Mouse (Mus musculus): ENCODE measurements at regions not wholly inside any gene's neighbourhood (a gene's known extent, or its start where the extent isn't known, plus 50 kb on each side); places are given as distances from the start of the nearest gene placed in this dataset.

GRCm38 (mm10) chr13:37528380-37528779 lies 183.4 kb downstream of the Ly86 start:
- H3K36me3 ChIP-seq (ENCODE audit: insufficient read depth), result no peaks in the 10 kb centered on the region
- H3K4me2 ChIP-seq (ENCODE audit: low read depth), result no peak overlapping the region
- no peaks in the 10 kb centered on the region for H3K9me3 ChIP-seq (ENCODE audit: low read length)
- no peak overlapping the region for H3K27ac ChIP-seq (ENCODE audit: low read depth, low read length)
- H3K4me3 ChIP-seq (ENCODE audit: low read depth, low read length), result no peak overlapping the region
- peaks cover 6% of the 10 kb centered on the region; the same call in 1 of the 2 replicates for H3K27me3 ChIP-seq (ENCODE audit: insufficient read depth, low read length)
- H3K4me1 ChIP-seq (ENCODE audit: insufficient read depth), result no peaks in the 10 kb centered on the region
- TF ChIP-seq CTCF (IDR thresholded peaks at IDR 0.05; ENCODE audit: low read depth), result no peak
- ATAC-seq, result no peak
- no peak overlapping the region for H3K9ac ChIP-seq
- WGBS, result 57% methylated on average over 9 of the region's 9 CpGs
- no peak for DNase-seq

DNA sequence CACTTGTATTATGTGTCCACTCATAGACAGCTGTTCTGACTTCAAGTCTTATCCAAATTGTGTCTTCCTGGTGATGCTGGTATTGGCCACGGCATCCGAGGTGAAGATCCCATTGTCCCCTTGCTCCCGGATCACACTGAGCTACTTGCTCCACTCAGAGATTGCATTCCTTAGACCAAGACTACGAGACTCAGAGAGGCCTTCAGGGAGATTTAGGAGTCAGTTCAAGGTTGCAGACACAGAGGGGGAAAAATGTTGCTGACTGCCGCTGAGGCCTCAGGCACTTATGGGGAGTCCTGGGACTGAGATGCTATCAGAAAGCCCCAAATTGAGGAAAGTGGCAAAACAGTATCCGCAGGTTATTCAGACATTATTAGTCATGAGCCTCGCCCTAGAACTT lies 183.9 kb downstream of the Ly86 start:
- ATAC-seq (no peak), DNase-seq (no peak)
- Histone ChIP-seq H3K4me3 (ENCODE audit: low read depth, low read length) (no peak overlapping the region), H3K27ac (ENCODE audit: low read depth, low read length) (no peak overlapping the region), H3K9me3 (ENCODE audit: low read length) (no peaks in the 10 kb centered on the region), H3K27me3 (ENCODE audit: insufficient read depth, low read length) (peaks cover 6% of the 10 kb centered on the region; the same call in 1 of the 2 replicates), H3K4me2 (ENCODE audit: low read depth) (no peak overlapping the region), H3K9ac (no peak overlapping the region), H3K4me1 (ENCODE audit: insufficient read depth) (no peaks in the 10 kb centered on the region), H3K36me3 (ENCODE audit: insufficient read depth) (no peaks in the 10 kb centered on the region)
- WGBS, result 78% methylated on average over 7 of the region's 7 CpGs
- TF ChIP-seq CTCF (IDR thresholded peaks at IDR 0.05; ENCODE audit: low read depth), result no peak

DNA sequence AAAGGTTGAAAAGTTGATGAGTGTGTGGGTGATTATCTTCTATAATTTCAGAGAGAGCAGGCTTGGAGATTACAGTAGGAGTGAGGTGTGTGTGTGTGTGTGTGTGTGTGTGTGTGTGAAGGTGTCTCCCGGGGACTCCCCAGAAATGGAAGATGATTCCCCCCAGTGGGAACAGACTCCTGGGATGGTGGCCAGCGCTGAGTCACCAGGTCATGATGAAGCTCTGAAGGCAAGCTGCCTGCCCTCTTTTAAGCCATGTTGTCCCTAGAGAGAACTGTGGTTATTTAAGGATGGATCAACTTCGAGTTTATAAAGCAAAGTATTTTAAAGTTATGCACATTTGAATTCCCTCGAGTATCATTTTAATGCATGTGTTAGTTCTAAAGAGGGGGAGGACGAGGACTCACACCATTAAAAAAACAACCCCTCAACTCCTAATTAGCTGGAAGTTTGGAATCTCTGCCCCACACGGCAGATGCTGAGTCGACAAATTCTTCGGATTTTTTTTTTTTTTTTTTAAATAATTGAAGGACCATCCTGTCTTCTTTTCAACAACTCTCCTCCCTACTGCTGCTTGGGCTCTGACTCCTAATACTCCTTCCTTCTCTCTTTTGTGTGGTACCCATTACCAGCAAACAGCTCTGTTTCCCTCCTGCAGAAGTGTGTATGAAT lies 186.6 kb downstream of the Ly86 start:
- no peaks in the 10 kb centered on the region for H3K4me1 ChIP-seq (ENCODE audit: insufficient read depth)
- WGBS, result 63% methylated on average over 8 of the region's 8 CpGs
- DNase-seq (no peak), ATAC-seq (no peak)
- no peaks in the 10 kb centered on the region for H3K36me3 ChIP-seq (ENCODE audit: insufficient read depth)
- no peak overlapping the region for H3K27ac ChIP-seq (ENCODE audit: low read depth, low read length)
- no peak overlapping the region for H3K4me3 ChIP-seq (ENCODE audit: low read depth, low read length)
- H3K4me2 ChIP-seq (ENCODE audit: low read depth), result no peak overlapping the region
- H3K9me3 ChIP-seq (ENCODE audit: low read length), result no peaks in the 10 kb centered on the region
- peaks cover 6% of the 10 kb centered on the region; the same call in 1 of the 2 replicates for H3K27me3 ChIP-seq (ENCODE audit: insufficient read depth, low read length)
- TF ChIP-seq CTCF (IDR thresholded peaks at IDR 0.05; ENCODE audit: low read depth), result no peak
- H3K9ac ChIP-seq, result no peak overlapping the region

DNA sequence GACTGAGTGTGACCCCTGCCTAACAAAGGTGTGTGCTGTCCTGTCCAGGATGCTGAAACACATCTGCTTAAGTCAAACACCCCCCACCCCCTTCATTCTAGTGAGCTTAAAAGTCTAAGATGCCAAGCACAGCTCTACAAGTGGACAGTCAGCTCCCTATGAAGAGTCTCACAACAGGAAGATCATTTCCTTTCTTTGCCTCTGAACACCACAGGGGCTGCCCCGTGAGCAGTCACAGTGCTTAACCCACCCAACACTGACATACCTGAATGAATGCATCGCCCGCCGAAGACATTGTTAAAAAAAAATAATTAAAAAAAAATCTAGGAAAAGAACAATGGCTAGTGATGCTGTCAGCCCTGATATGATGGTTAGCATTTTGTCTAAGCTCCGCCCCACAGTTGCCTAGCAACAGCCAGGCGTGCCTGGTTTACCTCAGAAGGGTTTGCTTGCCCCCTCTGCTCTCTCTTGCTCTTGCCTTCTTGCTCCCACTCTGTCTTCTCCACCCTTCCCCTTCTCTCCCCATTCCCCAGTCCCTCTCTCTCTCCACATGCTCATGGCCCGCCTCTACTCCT lies 187.7 kb downstream of the Ly86 start:
- 70% methylated on average over 7 of the region's 7 CpGs for WGBS
- no peak overlapping the region for H3K4me3 ChIP-seq (ENCODE audit: low read depth, low read length)
- no peak overlapping the region for H3K9ac ChIP-seq
- H3K4me2 ChIP-seq (ENCODE audit: low read depth), result no peak overlapping the region
- no peaks in the 10 kb centered on the region for H3K4me1 ChIP-seq (ENCODE audit: insufficient read depth)
- ATAC-seq (no peak), DNase-seq (no peak)
- H3K27ac ChIP-seq (ENCODE audit: low read depth, low read length), result no peak overlapping the region
- no peak for TF ChIP-seq CTCF (IDR thresholded peaks at IDR 0.05; ENCODE audit: low read depth)
- H3K36me3 ChIP-seq (ENCODE audit: insufficient read depth), result no peaks in the 10 kb centered on the region
- H3K27me3 ChIP-seq (ENCODE audit: insufficient read depth, low read length), result no peaks in the 10 kb centered on the region
- H3K9me3 ChIP-seq (ENCODE audit: low read length), result no peaks in the 10 kb centered on the region

DNA sequence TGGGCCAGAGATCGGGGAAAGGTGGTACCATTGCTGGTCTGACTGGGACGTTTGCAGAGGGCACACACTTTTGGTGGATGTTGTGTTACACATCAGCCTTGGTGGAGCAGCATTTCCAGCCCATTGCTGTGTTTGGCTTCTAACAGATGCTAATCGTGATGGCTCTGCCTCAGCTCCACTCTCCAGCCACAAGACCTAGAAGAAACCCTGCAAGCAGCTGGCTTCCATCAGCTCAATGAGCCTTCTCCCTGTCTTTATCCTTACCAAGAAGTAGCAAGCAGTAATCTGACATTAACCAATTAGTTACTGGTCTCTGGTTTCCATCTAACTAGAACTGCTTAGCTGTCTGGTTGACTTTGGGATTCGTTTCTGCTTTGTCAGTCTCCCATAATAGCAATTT lies 188.8 kb downstream of the Ly86 start:
- ATAC-seq, result no peak
- H3K4me3 ChIP-seq (ENCODE audit: low read depth, low read length), result no peak overlapping the region
- TF ChIP-seq CTCF (IDR thresholded peaks at IDR 0.05; ENCODE audit: low read depth), result no peak
- no peak overlapping the region for H3K9ac ChIP-seq
- no peak overlapping the region for H3K4me2 ChIP-seq (ENCODE audit: low read depth)
- H3K27ac ChIP-seq (ENCODE audit: low read depth, low read length), result no peak overlapping the region
- no peaks in the 10 kb centered on the region for H3K36me3 ChIP-seq (ENCODE audit: insufficient read depth)
- H3K4me1 ChIP-seq (ENCODE audit: insufficient read depth), result no peaks in the 10 kb centered on the region
- H3K9me3 ChIP-seq (ENCODE audit: low read length), result no peaks in the 10 kb centered on the region
- no peaks in the 10 kb centered on the region for H3K27me3 ChIP-seq (ENCODE audit: insufficient read depth, low read length)
- no peak for DNase-seq
- 81% methylated on average over 4 of the region's 4 CpGs for WGBS

DNA sequence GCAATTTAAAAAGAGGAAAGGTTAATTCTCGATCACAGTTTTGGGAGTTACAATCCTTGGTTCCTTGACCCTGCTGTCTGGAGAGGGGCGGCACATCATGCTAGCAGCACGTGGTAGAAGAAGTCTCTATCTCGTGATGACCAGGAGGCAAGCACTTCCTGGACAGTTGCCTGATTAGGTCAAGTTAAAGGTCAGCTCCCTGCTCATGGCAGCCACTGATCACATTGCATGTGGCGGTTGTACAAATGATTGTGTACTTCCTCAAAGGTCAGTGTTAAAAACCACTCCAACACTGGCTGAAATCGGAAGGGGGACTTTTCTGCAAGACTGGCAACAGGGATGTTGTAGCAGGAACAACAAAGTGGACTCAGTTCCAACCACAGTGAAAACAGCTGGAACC lies 192.3 kb downstream of the Ly86 start:
- no peaks in the 10 kb centered on the region for H3K36me3 ChIP-seq (ENCODE audit: insufficient read depth)
- no peak overlapping the region for H3K4me3 ChIP-seq (ENCODE audit: low read depth, low read length)
- no peak for TF ChIP-seq CTCF (IDR thresholded peaks at IDR 0.05; ENCODE audit: low read depth)
- no peak for ATAC-seq
- no peaks in the 10 kb centered on the region for H3K4me1 ChIP-seq (ENCODE audit: insufficient read depth)
- H3K27me3 ChIP-seq (ENCODE audit: insufficient read depth, low read length), result no peaks in the 10 kb centered on the region
- H3K9ac ChIP-seq, result no peak overlapping the region
- H3K9me3 ChIP-seq (ENCODE audit: low read length), result no peaks in the 10 kb centered on the region
- WGBS, result 90% methylated on average over 6 of the region's 6 CpGs
- no peak overlapping the region for H3K4me2 ChIP-seq (ENCODE audit: low read depth)
- no peak for DNase-seq
- no peak overlapping the region for H3K27ac ChIP-seq (ENCODE audit: low read depth, low read length)

GRCm38 (mm10) chr13:37537793-37538192 lies 192.8 kb downstream of the Ly86 start:
- Histone ChIP-seq H3K27me3 (ENCODE audit: insufficient read depth, low read length) (no peaks in the 10 kb centered on the region), H3K4me3 (ENCODE audit: low read depth, low read length) (no peak overlapping the region), H3K27ac (ENCODE audit: low read depth, low read length) (no peak overlapping the region), H3K4me1 (ENCODE audit: insufficient read depth) (no peaks in the 10 kb centered on the region), H3K4me2 (ENCODE audit: low read depth) (no peak overlapping the region), H3K9ac (no peak overlapping the region), H3K9me3 (ENCODE audit: low read length) (no peaks in the 10 kb centered on the region), H3K36me3 (ENCODE audit: insufficient read depth) (no peaks in the 10 kb centered on the region)
- 90% methylated on average over 6 of the region's 6 CpGs for WGBS
- ATAC-seq (no peak), DNase-seq (no peak)
- TF ChIP-seq CTCF (IDR thresholded peaks at IDR 0.05; ENCODE audit: low read depth), result no peak

Data from forebrain, postnatal 0 days (tissue).